Mouse (Mus musculus) megakaryocyte, embryonic 14.5 days (primary cell): Measurements from ENCODE around the gene Zfp330. TPM values are rescaled to one million over a fixed set of nuclear protein-coding genes. Genes with fewer than 3 reads are reported as not detected.

Source experiments
- H3K27me3 ChIP-seq: replicated peaks from 2 replicates; pipeline ENCODE3; 2012; ENCODE audit warnings: inconsistent platforms
- H3K36me3 ChIP-seq: replicated peaks from 2 replicates; pipeline ENCODE3; 2012; ENCODE audit warnings: low read length, inconsistent platforms, mixed read lengths
- H3K4me1 ChIP-seq: 2 replicates; pipeline ENCODE4 v1.6.1; 2012; ENCODE audit warnings: inconsistent platforms
- H3K4me3 ChIP-seq: replicated peaks from 2 replicates; pipeline ENCODE3; 2012; ENCODE audit warnings: moderate library complexity, mild to moderate bottlenecking, inconsistent platforms
- H3K9me3 ChIP-seq: 2 replicates; pipeline ENCODE4 v1.6.1; 2012; ENCODE audit warnings: inconsistent platforms
- FLI1 ChIP-seq: IDR thresholded peaks from 2 replicates; pipeline ENCODE4 v1.6.1; 2012; ENCODE audit warnings: low read length, inconsistent platforms, mixed read lengths
- GATA1 ChIP-seq: IDR thresholded peaks from 3 replicates; pipeline ENCODE4 v1.6.1; 2012; ENCODE audit warnings: mixed read lengths, low read length, inconsistent platforms, borderline replicate concordance
- polyA plus RNA-seq: library from polyadenylated mRNA; stranded (reverse); fragments of >175 nt; gene quantifications from 2 replicates; pipeline ENCODE4 v1.2.3, GENCODE M21; 2012; ENCODE audit warnings: low replicate concordance; ENCODE audit not compliant: insufficient read depth

Zfp330 gene
- polyA plus RNA-seq, 1 experiment = 18.9 TPM

DNA sequence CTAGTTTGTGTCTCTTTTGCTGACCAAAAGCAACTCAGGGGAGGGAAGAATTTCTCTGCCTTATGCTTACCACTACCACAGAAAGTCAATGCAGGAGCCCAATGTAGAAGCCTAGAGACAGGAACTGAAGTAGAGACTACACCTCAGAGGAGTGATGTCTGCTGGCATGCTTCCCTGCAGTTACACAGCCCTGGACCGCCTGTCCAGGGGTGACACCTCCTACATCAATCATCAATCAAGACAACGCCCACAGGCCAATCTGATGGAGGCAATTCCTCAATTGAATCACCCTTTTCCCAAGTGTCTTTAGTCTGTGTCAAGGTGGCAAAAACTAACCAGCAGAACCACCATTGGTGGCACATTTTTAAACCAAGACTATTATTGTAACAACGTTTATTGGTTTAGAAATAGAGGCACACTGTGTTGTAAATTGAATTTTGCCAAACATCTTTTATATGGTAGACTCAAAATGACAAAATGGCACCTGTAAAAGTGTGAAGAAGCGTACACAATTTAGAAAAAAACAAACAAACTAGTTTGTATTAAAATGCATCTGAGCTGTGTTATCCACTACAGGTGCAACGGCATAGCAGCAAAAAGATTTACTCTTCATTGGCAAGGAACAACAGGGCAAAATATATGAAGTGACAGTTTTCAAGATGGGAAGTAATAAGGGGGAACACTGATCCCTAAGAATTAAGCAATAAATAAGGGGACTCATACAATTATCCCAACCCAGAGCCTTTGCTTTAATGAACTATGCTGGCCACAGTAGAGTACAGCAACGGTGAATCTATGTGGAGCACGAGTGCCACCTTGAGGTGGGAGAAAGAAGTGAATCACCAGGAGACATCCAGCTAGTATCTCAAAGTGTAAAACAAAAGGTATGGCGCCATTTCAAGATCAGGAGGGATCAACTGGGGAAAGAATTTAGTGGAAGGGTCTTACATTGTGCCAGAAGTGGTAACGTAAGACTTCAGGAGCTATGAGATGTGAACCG lies 29.8 kb downstream of the Zfp330 start:
- H3K4me3 ChIP-seq = no peak overlapping the region
- H3K27me3 ChIP-seq = no peaks in the 10 kb centered on the region
- no peaks in the 10 kb centered on the region for H3K4me1 ChIP-seq
- H3K36me3 ChIP-seq = no peaks in the 10 kb centered on the region
- TF ChIP-seq GATA1 (no peak), FLI1 (no peak)
- peaks cover 19% of the 10 kb centered on the region for H3K9me3 ChIP-seq

Other genes with a start within 250 kb of the Zfp330 start
- 0.58 and 0.97 TPM in 2 replicates for gene Rnf150, start 89.2 kb upstream of the Zfp330 start, polyA plus RNA-seq